Mouse (Mus musculus) ES-E14 (cell line): ENCODE results near the gene Arpc2.

Experiments
- HCFC1 ChIP-seq: IDR thresholded peaks from 2 replicates; pipeline ENCODE4 v1.6.1; 2012; ENCODE audit warnings: low read length, inconsistent platforms, borderline replicate concordance; ENCODE audit not compliant: insufficient read depth
- MAFK ChIP-seq: IDR thresholded peaks from 2 replicates; pipeline ENCODE4 v1.6.1; 2014; ENCODE audit warnings: mild to moderate bottlenecking, low read depth, low read length, inconsistent platforms; ENCODE audit not compliant: insufficient read depth
- ZC3H11A ChIP-seq: IDR thresholded peaks from 2 replicates; pipeline ENCODE4 v1.6.1; 2012; ENCODE audit warnings: low read depth, mild to moderate bottlenecking, inconsistent platforms, low read length, borderline replicate concordance
- ZNF384 ChIP-seq: IDR thresholded peaks from 2 replicates; pipeline ENCODE4 v1.6.1; 2012; ENCODE audit warnings: low read depth, low read length, inconsistent platforms

DNA sequence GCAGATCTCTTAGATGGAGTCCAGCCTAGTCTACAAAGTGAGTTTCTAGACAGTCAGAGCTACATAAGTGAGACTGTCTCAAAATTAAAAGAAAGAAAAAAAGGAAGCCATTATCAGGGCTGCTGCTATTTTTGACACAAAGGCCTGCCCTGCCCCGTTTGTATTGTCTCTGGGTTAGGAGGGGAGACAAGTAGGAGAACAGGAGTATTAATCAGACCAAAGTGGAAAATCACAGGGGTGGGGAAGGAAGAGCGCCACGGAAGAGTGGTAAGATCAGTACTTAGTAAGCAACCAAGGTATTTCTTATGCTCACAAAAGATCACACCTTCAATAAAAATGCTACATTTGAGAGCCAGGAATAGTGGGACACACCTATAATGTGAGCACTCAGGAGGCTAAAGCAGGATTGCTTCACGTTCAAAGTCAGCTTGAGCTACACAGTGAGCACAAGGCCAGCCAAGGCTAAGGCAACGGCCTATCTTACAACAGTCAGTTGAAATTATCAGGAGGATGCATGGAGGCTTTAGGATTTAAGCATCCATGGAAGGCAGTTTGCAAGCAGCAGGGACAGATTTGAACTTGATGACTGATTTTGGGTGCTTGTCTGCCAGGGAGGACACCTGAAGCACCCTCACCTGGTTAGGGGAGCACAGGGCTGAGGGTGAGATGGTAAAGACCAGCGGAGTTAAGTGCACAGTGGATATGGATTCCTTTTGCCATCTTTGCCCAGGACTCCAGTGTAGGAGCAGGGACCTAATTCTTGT, 64.6 kb downstream of the Arpc2 start:
- TF ChIP-seq ZNF384 (no peak), ZC3H11A (no peak), HCFC1 (no peak), MAFK (no peak)
